Mouse (Mus musculus) heart, postnatal 36 days (tissue): ENCODE measurements around the gene Micu1. TPM values are rescaled to one million over a fixed set of nuclear protein-coding genes. Genes with fewer than 3 reads are reported as not detected.

Source experiments
- DNase-seq, 2 experiments: peaks; one replicate each; pipeline ENCODE4 v3.0.0; 2021 to 2022
- intact Hi-C: fragments of 180-260 bp; cut with DNase I; formaldehyde crosslinking; loops from one replicate; pipeline ENCODE4 v1.15.1; 2025
- total RNA-seq, 2 experiments: library from RNA; stranded (reverse); gene quantifications; 2 replicates each; pipeline ENCODE4 v1.2.3; 2021

Gene Micu1
- total RNA-seq, 2 experiments from 2014 or later = 20.3 to 23.3 TPM

DNA sequence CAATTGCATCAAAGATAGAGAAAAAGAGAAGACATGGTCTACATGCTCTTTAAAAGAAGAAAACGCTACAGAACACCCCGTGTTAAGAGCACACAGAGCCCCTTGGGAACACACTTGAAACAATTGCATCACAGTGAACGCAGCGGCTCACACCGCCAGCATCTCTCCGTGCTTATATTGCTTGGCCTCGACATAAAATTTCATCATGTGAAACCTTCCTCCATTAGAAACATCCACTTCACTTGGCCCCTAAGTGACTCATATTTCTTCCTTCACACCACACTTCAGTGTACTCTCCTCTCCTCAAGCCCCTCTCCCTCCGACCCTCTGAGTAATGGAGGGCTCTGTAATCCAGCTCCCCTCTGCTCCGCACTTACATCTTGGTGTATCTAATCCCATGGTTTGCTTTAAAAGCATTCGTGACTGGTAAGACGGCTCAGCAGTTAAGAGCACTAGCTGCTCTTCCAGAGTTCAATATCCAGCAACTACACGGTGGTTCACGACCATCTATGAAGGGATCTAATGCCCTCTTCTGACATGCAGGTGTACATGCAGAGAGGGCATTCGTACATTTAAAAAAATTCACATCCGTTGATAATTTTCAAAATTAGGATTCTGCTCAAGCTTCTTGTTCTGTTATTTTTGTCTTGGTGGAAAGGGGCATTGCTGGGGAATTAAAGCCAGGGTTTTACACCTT, 175.3 kb downstream of the Micu1 start:
- DNase-seq = no peak
- intact Hi-C loops = no loop called here

DNA sequence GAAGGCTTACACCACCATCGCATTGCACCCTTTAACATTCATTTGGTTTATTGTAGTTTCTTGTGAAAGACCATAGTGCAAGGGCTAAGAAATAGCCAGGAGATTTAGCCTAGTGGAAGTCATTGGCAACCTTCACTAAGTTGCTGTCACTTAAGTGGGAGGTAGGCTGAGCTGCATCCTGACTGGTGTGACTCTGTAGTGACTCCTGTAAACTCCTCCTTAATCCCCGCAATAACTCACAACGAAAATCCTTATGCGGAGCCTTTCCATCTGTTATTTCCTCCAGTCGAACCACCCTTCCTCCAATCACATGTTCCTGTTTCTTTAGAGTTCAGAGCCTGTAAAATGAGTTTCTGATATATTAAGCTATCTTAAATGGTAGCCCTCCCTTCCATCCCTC, 176.5 kb downstream of the Micu1 start:
- intact Hi-C loops = no loop called here
- no peak for DNase-seq

DNA sequence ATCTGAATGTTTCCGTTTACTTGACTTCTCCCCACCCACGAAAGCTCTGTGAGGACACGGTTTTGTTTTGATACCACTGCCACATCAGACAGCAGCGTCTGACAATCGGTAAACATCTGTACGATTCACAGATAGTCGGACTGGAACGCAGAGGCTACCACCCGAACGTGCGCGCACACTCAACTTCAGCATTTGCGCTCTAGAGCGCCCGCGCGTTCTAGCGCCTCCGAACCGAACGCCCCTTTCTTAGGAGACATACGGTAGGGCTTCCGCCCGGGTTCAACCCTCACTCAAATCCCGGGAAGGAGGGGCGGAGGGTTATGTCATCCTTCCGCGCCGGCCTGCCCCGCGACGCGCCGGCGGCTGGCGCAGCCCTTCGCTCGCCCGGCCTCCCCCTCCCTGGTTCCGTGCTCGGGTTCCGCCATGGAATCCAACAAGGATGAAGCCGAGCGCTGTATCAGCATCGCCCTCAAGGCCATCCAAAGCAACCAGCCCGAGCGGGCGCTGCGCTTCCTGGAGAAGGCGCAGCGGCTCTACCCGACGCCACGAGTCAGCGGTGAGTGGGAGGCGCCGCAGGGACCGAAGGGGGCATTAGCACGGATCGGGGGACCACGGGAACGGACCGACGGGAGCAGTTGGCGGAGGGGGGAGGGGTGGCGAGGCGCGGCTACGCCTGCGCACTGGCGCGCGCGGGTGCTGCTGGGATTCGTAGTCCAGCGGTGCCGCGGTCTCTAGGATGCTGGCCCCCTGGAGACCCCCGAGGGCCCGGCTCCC, 177.2 kb downstream of the Micu1 start, which contains the start of gene Dnajb12:
Gene Dnajb12 (plus strand): TSS at position 302 of the 774 bp plus-strand sequence.
- intact Hi-C loops = no loop called here

DNA sequence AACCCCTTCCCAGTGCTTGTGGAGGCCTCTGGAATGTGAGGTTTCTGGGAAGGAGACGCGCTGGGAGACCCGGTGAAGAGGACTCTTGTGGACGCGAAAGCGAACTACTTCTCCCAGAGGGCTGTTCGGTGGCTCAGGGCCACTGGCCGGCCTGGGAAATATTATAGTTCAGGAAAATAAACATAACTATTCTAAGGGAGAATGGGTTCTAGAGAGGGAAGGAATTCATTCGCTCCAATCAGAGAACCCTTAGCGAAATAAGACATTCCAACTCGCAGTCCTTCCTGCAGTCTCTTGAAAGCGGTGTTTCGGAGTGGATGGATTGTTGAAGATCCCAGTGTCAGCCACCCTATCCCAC, 177.7 kb downstream of the Micu1 start:
- intact Hi-C loops = no loop called here
- DNase-seq = no peak

More for the DNA sequence above, 177.2 kb downstream of the Micu1 start, which contains the start of gene Dnajb12:
- DNase-seq = peak; percentile 91 to 97

DNA sequence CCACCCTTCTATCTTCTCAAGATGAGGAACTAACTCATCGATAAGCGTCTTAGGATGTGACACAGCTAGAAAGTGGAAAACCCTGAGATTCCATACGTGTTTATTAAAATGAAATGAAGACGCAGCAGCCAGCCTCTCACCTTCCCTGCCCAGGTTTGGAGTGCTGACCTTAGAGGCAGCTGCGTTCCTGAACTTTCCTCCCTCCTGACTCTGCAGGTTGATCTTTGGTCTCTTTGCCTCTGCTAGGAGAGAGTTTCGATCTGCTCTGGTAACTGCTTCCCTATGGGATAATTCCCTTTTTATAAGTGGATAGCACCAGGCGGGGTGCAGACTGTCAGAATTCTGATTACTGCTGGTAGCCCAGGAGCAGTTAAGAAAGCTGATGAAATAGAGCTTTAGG, 178.6 kb downstream of the Micu1 start:
- intact Hi-C loops = no loop called here
- DNase-seq = no peak

DNA sequence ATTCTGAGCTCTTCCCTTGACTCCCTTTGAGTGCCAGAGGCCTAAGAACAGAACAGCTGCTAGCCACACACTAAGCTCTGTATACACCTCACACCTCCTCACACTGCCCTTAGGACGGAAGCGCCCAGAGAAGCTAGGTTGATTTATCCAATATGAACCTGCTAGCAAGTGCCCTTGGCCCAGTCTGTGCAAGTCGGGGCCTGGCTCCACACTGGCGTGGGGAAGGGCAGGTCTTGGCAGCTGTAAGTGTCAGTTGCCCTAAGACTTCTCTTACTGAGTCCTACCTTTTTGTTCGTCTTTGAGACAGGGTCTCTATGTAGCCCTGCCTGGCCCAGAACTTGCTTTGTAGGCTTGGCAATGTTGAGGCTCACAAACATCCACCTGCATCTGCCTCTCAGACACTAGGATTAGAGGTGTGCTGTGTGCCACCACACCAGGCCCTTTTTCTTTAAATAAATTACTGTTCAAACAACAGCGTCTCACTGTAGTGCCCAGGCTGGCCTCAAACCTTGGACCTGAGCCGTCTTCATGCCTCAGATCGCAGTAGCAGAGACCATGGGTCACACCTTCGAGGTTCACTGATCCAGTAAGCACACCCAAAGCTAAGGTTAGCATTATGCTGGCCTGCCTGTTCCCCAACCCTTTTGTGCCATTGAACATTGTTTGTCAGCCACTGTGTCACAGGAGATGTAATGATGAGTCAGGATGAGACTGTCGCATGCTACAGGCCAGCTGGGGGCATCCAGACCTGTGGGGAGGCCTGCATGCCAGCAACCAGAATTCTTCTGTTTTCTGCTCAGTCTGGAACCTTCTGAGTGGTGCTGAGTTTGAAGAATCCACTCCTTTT, 182.3 kb downstream of the Micu1 start:
- DNase-seq = no peak
- intact Hi-C loops = no loop called here

DNA sequence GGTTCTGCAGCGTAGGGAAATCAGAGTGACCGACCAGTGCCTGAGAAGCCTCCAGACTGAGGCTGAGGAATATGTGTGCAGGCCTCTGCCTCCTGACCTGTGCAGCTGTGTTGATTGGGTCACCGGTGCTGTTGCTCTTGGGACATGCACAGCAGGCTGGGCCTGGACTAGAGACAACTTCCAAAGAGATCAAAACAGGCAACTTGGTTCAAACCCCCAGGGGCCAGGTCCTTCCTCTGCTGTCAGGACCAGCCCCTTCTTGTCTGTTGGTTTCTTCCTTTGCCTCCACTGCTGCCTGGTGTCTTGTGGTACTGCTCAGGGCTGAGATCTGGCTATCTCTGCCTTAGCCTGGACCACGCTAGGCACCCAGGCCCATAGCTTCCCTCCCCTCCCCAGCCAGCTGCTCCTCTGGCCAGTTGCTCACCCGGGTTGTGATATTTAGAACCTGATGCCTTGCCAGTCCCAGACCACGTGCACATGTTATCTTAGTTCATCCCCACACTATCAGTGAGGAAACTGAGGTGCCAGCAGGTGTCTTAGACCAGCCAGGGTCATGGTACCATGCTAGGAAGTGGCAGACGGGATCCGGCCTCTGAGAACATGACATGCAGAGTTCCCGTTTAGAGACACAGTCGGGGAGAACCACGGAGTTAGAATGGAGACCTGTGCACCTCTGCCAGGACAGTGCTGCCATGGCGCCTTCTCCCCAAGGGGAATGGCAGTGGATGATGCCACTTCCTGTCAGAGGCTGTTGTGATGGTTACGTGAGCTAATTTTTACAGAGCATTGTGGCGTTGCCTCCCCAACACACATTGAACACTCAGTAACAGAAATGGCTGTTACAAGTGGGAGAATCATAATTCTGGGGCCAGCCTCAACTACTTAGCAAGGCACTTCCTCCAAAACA, 183.2 kb downstream of the Micu1 start:
- DNase-seq = no peak
- intact Hi-C loops = no loop called here

DNA sequence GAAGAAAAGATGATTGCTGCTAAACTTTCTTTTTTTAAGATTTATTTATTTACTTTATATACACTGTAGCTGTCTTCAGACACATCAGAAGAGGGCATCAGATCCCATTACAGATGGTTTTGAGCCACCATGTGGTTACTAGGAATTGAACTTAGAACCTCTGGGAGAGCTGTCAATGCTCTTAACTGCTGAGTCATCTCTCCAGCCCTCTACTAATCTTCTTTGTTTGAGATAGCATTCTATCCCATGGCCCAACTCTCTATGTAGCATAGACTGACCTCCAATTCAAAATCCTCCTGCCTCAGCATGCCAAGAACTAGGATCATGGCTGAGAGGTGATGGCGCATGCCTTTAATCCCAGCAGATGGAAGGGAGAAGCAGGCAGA, 183.8 kb downstream of the Micu1 start:
- DNase-seq = no peak
- intact Hi-C loops = no loop called here

DNA sequence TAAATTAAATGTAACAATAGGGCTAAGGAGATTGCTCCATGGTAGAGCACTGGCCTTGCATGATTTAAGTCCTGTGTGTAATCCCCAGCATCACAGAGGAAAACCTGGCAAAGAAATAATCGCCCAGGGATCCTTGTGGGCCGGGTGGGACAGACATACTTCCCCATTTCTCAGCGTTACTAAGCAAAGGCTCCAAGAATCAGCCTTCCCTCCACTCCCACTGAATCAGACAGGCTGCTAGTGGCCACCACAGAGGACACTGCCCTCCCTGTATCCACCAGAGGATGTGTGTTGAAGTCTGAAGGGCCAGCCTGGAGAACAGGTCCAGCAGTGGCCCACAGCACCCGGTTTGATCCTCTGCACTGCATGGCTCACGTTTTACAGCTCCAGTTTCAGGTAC, 185.2 kb downstream of the Micu1 start:
- intact Hi-C loops = no loop called here
- DNase-seq = no peak

DNA sequence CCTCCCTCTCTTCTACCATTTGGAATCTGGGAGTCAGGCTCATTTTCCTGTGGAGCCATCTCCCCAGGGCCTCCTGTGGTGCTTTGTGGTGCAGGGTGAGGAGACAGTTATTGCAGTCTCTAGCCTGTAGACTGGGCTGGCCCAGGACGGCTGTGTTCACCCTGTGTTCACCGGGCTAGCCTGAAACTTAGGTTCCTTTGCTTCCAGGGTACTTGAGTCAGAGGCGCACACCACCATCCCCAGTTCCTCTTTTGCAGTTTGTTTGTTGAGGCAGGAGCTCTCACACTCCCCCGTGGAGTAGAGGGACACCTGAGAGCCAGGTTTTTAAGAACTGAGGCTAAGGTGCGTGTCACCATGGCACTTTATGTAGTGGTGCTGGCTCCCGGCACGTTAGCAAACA, 187.1 kb downstream of the Micu1 start:
- intact Hi-C loops = no loop called here

DNA sequence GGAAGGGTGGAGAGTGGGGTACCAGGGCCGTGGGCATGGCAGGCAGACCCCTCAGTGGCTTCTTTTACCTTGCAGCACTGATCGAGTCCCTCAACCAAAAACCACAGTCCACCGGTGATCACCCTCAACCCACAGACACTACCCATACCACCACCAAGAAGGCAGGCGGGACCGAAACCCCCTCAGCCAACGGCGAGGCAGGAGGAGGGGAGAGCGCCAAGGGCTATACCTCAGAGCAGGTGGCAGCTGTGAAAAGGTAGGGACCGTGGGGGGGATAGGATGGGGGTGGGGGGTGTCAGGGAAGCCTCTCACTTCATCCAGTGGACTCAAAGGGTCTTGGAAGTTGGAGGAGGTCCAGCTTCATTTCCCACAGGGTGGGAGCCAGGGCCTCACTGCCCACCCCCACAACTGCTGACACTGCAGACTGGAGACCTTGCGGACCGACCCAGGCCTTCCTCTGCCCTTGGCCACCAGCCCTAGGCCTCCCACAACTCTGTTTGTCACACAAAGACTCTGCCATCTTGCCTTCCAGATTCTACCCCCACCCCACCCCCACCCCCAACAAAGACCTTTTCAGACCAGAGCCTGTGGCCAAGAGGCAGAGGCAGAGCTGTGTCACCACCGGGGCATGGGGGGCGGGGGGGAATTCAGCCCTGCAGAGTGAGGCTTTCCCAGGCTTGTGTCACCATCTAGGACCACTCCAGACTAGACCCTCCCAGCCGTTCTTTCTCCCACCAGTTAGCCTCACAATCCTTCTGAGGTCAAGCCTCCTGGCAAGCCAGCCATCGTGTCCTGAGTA, 187.9 kb downstream of the Micu1 start:
- intact Hi-C loops = loop anchor here (5.0 kb wide), 1 partner anchor 357 kb away; no protein-coding TSS in a partner anchor
- no peak for DNase-seq

More for the DNA sequence above, 187.1 kb downstream of the Micu1 start:
- DNase-seq = no peak

DNA sequence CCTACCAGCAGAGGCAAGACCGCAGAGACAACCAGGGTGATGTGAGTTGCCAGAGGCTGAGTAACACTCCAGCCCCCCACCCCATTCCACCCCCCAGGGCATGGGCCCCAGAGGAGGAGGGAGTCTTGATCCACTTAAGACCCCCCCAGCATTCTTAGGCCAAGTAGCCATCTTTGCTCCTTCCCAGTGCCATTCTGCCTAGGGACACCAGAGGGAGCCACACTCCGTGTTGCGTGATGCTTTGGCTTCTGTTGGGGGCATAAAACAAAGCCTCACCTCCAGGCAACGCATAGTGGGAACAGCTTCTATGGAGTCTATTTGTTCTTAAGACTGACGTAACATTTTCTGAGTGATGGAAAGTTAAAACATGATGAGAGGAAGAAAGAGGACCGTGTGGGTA, 190.7 kb downstream of the Micu1 start:
- DNase-seq = peak; percentile 78 to 81
- intact Hi-C loops = loop anchor here (1.0 to 5.0 kb wide), 5 partner anchors 105 to 354 kb away; no protein-coding TSS in a partner anchor

DNA sequence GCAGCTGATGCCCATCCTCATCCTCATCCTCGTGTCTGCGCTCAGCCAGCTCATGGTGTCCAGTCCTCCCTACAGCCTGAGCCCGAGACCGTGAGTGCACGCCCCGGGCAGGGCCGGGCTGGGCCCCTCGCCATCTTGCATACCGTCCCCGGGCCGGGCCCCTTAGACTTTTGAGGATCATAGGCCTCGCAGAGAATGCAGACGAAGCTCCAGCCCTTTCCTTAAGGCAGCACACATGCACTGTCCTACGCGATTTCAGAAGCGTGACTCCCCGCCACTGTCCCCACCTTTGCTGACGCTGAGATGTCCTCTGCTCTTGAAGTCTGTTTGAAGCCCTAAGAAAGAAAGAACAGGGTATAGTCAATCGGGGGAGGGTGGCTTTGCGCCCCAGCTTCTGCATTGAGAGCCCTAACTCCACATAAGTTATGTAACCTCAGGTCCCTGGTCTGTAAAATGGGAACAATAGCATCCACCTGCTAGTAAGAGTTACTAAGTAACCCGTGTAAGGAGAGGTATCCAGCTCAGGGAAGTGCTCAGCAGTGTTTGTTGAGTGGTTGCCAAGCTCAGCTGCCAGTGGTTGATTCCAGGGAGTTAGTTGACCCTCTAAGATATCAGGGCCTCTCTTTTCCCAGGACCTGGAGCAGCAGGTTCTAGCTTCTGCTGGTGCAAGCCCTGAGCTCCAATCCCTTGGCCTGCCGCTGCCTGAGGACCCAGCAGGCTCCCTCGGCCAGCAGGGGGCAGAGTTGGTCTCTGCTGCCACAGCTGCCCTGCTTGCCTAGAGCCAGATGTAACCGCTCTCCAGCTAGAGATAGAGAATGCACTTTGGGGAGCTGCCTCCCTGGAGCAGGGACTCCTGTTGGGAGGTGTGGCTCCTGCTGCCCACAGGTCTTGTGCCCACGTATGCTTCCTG, 192.2 kb downstream of the Micu1 start:
- intact Hi-C loops = loop anchor here (1.0 to 5.0 kb wide), 2 partner anchors 57 to 353 kb away; partner anchors contain the start of gene Ddit4
- peak; percentile 92 to 95 for DNase-seq

DNA sequence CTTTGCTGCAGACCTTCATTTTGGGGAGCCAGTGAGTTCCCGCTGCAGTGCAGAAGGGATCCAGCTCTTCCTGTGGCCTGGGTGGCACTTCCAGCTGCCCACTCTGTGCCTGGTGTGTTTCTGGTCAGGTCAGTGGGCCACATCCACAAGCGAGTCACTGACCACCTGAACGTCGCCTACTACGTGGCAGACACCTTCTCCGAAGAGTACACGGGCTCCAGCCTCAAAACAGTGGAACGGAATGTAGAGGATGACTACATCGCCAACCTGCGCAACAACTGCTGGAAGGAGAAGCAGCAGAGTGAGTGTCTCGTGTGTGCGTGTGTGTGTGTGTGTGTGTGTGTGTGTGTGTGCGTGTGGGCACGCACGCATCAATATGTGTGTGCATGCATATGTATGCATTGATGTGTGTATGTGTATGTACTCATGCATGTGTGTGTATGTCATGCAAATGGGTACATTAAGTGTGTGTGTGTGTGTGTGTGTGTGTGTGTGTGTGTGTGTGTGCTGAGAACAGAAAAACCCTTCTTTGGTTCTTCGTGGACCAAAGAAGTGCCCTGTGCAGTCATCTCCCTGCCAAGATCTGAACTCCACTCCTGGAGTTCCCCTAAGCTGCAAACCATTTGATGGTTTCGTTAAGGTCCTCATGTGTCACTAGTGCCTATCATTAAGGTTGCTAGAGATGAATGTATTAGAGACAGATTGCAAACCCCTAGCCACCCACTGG, 193.3 kb downstream of the Micu1 start:
- no peak for DNase-seq
- intact Hi-C loops = loop anchor here (1.0 kb wide), 1 partner anchor 56 kb away; the partner anchor contains the start of gene Ddit4

DNA sequence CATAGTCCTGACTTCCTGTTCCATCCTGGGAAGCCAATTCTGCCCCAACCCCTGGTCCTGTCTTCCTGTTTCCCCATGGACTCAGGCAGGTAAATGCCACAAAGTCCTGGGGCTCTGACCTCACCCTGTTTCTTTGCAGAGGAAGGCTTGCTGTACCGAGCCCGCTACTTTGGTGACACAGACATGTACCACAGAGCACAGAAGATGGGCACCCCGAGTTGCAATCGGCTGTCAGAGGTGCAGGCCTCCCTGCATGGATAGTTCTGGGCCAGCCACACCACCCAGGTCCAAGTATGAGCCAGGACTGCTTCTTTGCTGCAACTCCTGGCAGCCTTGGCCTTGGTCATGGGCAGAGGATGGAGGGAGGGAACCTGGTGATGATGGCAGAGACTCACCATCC, 193.9 kb downstream of the Micu1 start:
- intact Hi-C loops = no loop called here
- DNase-seq = no peak

DNA sequence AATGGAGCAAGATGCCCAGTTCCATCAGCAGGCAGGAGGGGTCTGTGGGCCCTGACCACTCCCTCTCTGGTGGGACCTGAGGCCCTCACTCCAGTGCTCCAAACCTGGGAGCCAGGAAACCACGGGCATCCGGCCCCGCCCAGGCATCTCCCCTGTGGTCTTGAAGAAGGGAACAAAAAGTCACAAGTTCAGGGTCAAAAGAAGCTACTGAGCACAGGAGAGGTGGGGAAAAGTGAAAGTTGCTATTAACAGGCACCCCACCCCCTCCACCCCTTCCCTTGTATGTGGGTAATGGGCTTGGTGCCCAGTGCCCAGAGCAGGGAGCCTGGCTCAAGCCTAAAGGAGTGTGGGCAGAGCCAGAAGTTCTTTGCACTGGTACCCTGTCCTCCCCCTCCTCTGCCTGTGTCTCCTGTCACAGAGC, 194.6 kb downstream of the Micu1 start:
- DNase-seq = no peak
- intact Hi-C loops = no loop called here

DNA sequence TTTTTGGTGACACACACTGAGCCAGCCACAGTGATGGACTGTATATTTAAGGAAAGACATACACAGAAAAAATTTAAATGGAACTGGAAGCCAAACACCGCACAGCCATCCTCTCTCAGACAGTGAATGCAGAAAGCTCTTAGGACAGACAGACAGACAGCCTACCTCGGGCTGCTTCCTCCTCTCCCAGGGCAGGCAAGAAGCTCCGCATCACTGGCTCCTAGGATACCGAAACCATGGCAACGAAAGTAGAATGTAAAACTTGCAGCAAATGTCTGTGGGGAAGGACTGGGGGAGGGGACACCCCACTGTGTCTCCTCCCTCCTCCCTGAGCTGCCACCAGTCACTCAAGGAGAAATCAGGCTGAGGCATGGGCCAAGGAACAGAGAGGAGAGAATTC, 195.2 kb downstream of the Micu1 start:
- intact Hi-C loops = no loop called here
- no peak for DNase-seq
